Mouse (Mus musculus): ENCODE measurements around the gene Pcgf2. TPM values are rescaled to one million over a fixed set of nuclear protein-coding genes. Genes with fewer than 3 reads are reported as not detected.
"Not testable (repeated sequence)": the region's sequence is repeated elsewhere in the genome, so short reads cannot be mapped to it uniquely, and the experiment has no call there.

Gene Pcgf2
- total RNA-seq, 2 experiments from 2014 or later = 6.5 to 7.7 TPM

- intact Hi-C loops (cut with DNase I; ENCODE audit: low total_unique reads) = no loop called here
- DNase-seq = no peak
Observed at GRCm38 (mm10) chr11:97659267-97659989, 40.9 kb downstream of the Pcgf2 start.

- intact Hi-C loops (cut with DNase I; ENCODE audit: low total_unique reads) = no loop called here
Observed at GRCm38 (mm10) chr11:97658751-97659266, 41.5 kb downstream of the Pcgf2 start.

GRCm38 (mm10) chr11:97657967-97658366 lies 42.3 kb downstream of the Pcgf2 start:
- intact Hi-C loops (cut with DNase I; ENCODE audit: low total_unique reads); DNase-seq: not testable (repeated sequence)

More at GRCm38 (mm10) chr11:97658751-97659266, 41.5 kb downstream of the Pcgf2 start:
- no peak for DNase-seq

GRCm38 (mm10) chr11:97657184-97657945 lies 42.9 kb downstream of the Pcgf2 start:
- DNase-seq = no peak
- intact Hi-C loops (cut with DNase I; ENCODE audit: low total_unique reads) = no loop called here

GRCm38 (mm10) chr11:97656269-97656971 lies 43.9 kb downstream of the Pcgf2 start:
- intact Hi-C loops (cut with DNase I; ENCODE audit: low total_unique reads) = no loop called here
- DNase-seq = no peak

GRCm38 (mm10) chr11:97654210-97654609 lies 46.1 kb downstream of the Pcgf2 start:
- intact Hi-C loops (cut with DNase I; ENCODE audit: low total_unique reads) = no loop called here
- DNase-seq = no peak

- DNase-seq; intact Hi-C loops (cut with DNase I; ENCODE audit: low total_unique reads): not testable (repeated sequence)
Observed at GRCm38 (mm10) chr11:97653376-97653775, 46.9 kb downstream of the Pcgf2 start.

GRCm38 (mm10) chr11:97650341-97650740 lies 50.0 kb downstream of the Pcgf2 start:
- intact Hi-C loops (cut with DNase I; ENCODE audit: low total_unique reads) = no loop called here
- DNase-seq = no peak

GRCm38 (mm10) chr11:97648541-97648940 lies 51.8 kb downstream of the Pcgf2 start:
- intact Hi-C loops (cut with DNase I; ENCODE audit: low total_unique reads); DNase-seq: not testable (repeated sequence)

GRCm38 (mm10) chr11:97644834-97645233 lies 55.5 kb downstream of the Pcgf2 start:
- DNase-seq = peak; percentile 69
- intact Hi-C loops (cut with DNase I; ENCODE audit: low total_unique reads) = no loop called here

- intact Hi-C loops (cut with DNase I; ENCODE audit: low total_unique reads) = no loop called here
- no peak for DNase-seq
Observed at GRCm38 (mm10) chr11:97643380-97644055, 56.8 kb downstream of the Pcgf2 start.

GRCm38 (mm10) chr11:97642746-97643145 lies 57.6 kb downstream of the Pcgf2 start:
- no peak for DNase-seq
- intact Hi-C loops (cut with DNase I; ENCODE audit: low total_unique reads) = no loop called here

- no peak for DNase-seq
- intact Hi-C loops (cut with DNase I; ENCODE audit: low total_unique reads) = loop anchor here (2.0 kb wide), 1 partner anchor 49 kb away; no protein-coding TSS in a partner anchor
Observed at GRCm38 (mm10) chr11:97641668-97642067, 58.6 kb downstream of the Pcgf2 start.

Small RNA genes within 50 kb of the gene (microRNA-seq; reads per million reads assigned to microRNA genes)
- 0 to 0.32 reads per million in 2 experiments for gene Gm24158
- gene Mir6927 = 0 to 1.3 reads per million in 2 experiments
- 0 reads per million in 2 experiments for gene Mir8102

Other genes with a start within 250 kb of the Pcgf2 start
- not detected for gene 4933428G20Rik, start 200.2 kb downstream of the Pcgf2 start, total RNA-seq (2021)
- gene Srcin1, start 124.3 kb downstream of the Pcgf2 start, total RNA-seq (2021) = under 1 TPM; 0.51 to 0.64 TPM
- 1 to 10 TPM in 1 of 2 experiments, under 1 TPM in 1; 0.60 to 1.3 TPM for gene Epop, start 70.8 kb downstream of the Pcgf2 start, total RNA-seq (2021)
- gene Mllt6, start 37.1 kb downstream of the Pcgf2 start, total RNA-seq (2021) = 10 to 100 TPM; 26.2 to 27.4 TPM
- 100 to 1,000 TPM; 105 to 116 TPM for gene Cisd3, start 14.7 kb downstream of the Pcgf2 start, total RNA-seq (2021)
- 100 to 1,000 TPM; 146 to 154 TPM for gene Psmb3, start 2.9 kb upstream of the Pcgf2 start, total RNA-seq (2021)
- gene Pip4k2b, start 44.2 kb upstream of the Pcgf2 start, total RNA-seq (2021) = 10 to 100 TPM; 33.3 to 38.5 TPM
- gene Cwc25, start 66.1 kb upstream of the Pcgf2 start, total RNA-seq (2021) = 1 to 10 TPM; 6.0 to 6.7 TPM
- not detected for gene 1700001P01Rik, start 75.4 kb upstream of the Pcgf2 start, total RNA-seq (2021)
- 100 to 1,000 TPM; 607 to 676 TPM for gene Rpl23, start 81.9 kb upstream of the Pcgf2 start, total RNA-seq (2021)
- 10 to 100 TPM; 29.9 to 39.5 TPM for gene Lasp1, start 98.5 kb upstream of the Pcgf2 start, total RNA-seq (2021)
- 1 to 10 TPM in 1 of 2 experiments, under 1 TPM in 1; 0.84 to 1.5 TPM for gene B230217C12Rik, start 140.3 kb upstream of the Pcgf2 start, total RNA-seq (2021)
- under 1 TPM; 0.11 to 0.12 TPM for gene Fbxo47, start 183.7 kb upstream of the Pcgf2 start, total RNA-seq (2021)